Mouse (Mus musculus) ES-E14 (cell line): ENCODE results near the gene S1pr4.

Source experiments
- HCFC1 ChIP-seq: IDR thresholded peaks from 2 replicates; pipeline ENCODE4 v1.6.1; 2012; ENCODE audit warnings: low read length, inconsistent platforms, borderline replicate concordance; ENCODE audit not compliant: insufficient read depth
- ZC3H11A ChIP-seq: IDR thresholded peaks from 2 replicates; pipeline ENCODE4 v1.6.1; 2012; ENCODE audit warnings: low read depth, mild to moderate bottlenecking, inconsistent platforms, low read length, borderline replicate concordance
- ZNF384 ChIP-seq: IDR thresholded peaks from 2 replicates; pipeline ENCODE4 v1.6.1; 2012; ENCODE audit warnings: low read depth, low read length, inconsistent platforms

GRCm38 (mm10) chr10:81464405-81465264, 35.3 kb downstream of the S1pr4 start:
- TF ChIP-seq ZNF384 (no peak), HCFC1 (no peak), ZC3H11A (no peak)
